16 mouse cellular contexts compared by ENCODE assay signal in genomic region chr14:79158673-79159200, GRCm38 (mm10).
DNase-seq lines count a peak whose midpoint lies in the region; ATAC-seq and TF ChIP-seq lines count a peak whose summit lies in the region.
"Had no signal": no experiment of that assay in that cellular context is flagged by ENCODE, and none has a peak within 500 bp of the region (broad histone marks: within the 10 kb centered on the region; RNA-seq: fewer than 3 reads in every experiment).

No protein-coding gene starts in this region.

- no peak overlapping the region for H3K4me2 ChIP-seq in heart, postnatal 0 days (ENCODE audit: low read depth, low read length)
- H3K4me2 ChIP-seq in lung, postnatal 0 days (replicated peaks; ENCODE audit: low read depth, low read length): no peak overlapping the region
- no peak overlapping the region for H3K4me2 ChIP-seq in limb, embryonic 15.5 days

- H3K27ac ChIP-seq in heart, postnatal 0 days (ENCODE audit: low read depth): peak overlapping the region; percentile 65
- peak overlapping the region; percentile 76 for H3K27ac ChIP-seq in lung, postnatal 0 days (ENCODE audit: low read length)
- H3K27ac ChIP-seq in limb, embryonic 15.5 days: peak overlapping the region; percentile 81
- H3K27ac ChIP-seq: hindbrain, embryonic 10.5 days; layer of hippocampus, adult 2 months; liver, embryonic 14.5 days; midbrain, embryonic 10.5 days had no signal

- no peak for ATAC-seq in cerebellum, adult (ENCODE audit: insufficient number of reproducible peaks, low FRiP score, low TSS enrichment)
- no peak for ATAC-seq in heart, postnatal 0 days (ENCODE audit: insufficient read depth, low read depth)
- no peak for ATAC-seq in lung, postnatal 0 days
- ATAC-seq in limb, embryonic 15.5 days (ENCODE audit: insufficient number of reproducible peaks, low FRiP score, low TSS enrichment, low read depth): no peak

- no peaks in the 10 kb centered on the region for H3K9me3 ChIP-seq in heart, postnatal 0 days (replicated peaks; ENCODE audit: control insufficient read depth, low read length)
- no peaks in the 10 kb centered on the region for H3K9me3 ChIP-seq in lung, postnatal 0 days (ENCODE audit: low read length)
- no peaks in the 10 kb centered on the region for H3K9me3 ChIP-seq in limb, embryonic 15.5 days
- H3K9me3 ChIP-seq: heart, embryonic 13.5 days; hindbrain, embryonic 10.5 days; midbrain, embryonic 10.5 days had no signal

- intact Hi-C loops in heart, postnatal 10 days (cut with DNase I): no loop called here

- TF ChIP-seq EP300 in heart, postnatal 0 days (IDR thresholded peaks at IDR 0.05; ENCODE audit: low read depth): no peak
- TF ChIP-seq EP300 in lung, postnatal 0 days (IDR thresholded peaks at IDR 0.05): no peak

- H3K4me3 ChIP-seq in heart, postnatal 0 days (ENCODE audit: low read depth, low read length): no peak overlapping the region
- no peak overlapping the region for H3K4me3 ChIP-seq in lung, postnatal 0 days (ENCODE audit: low read depth, low read length)
- no peak overlapping the region for H3K4me3 ChIP-seq in limb, embryonic 15.5 days
- H3K4me3 ChIP-seq: heart, embryonic 13.5 days; hindbrain, embryonic 10.5 days; layer of hippocampus, adult 2 months; midbrain, embryonic 10.5 days had no signal

- peaks cover 13% of the 10 kb centered on the region for H3K4me1 ChIP-seq in heart, postnatal 0 days (ENCODE audit: control insufficient read depth, insufficient read depth)
- peaks cover 20% of the 10 kb centered on the region; the same call in 1 of the 2 replicates for H3K4me1 ChIP-seq in lung, postnatal 0 days (ENCODE audit: insufficient read depth, low read depth, low read length)
- peaks cover 33% of the 10 kb centered on the region for H3K4me1 ChIP-seq in limb, embryonic 15.5 days
- H3K4me1 ChIP-seq: midbrain, embryonic 10.5 days had no signal

- no peak for TF ChIP-seq CTCF in heart, postnatal 0 days (IDR thresholded peaks at IDR 0.05; ENCODE audit: low read depth)
- TF ChIP-seq CTCF in lung, postnatal 0 days (IDR thresholded peaks at IDR 0.05): no peak

- no peak overlapping the region for H3K9ac ChIP-seq in heart, postnatal 0 days (replicated peaks; ENCODE audit: low read depth, low read length)
- no peak overlapping the region for H3K9ac ChIP-seq in lung, postnatal 0 days (replicated peaks; ENCODE audit: low read depth)
- no peak overlapping the region for H3K9ac ChIP-seq in limb, embryonic 15.5 days
- H3K9ac ChIP-seq: liver, embryonic 14.5 days had no signal

- H3K27me3 ChIP-seq in heart, postnatal 0 days (ENCODE audit: control insufficient read depth, insufficient read depth, low read length): no peaks in the 10 kb centered on the region
- H3K27me3 ChIP-seq in lung, postnatal 0 days (replicated peaks; ENCODE audit: insufficient read depth, low read length): no peaks in the 10 kb centered on the region
- H3K27me3 ChIP-seq in limb, embryonic 15.5 days: no peaks in the 10 kb centered on the region
- H3K27me3 ChIP-seq: heart, embryonic 13.5 days had no signal

- peaks cover 22% of the 10 kb centered on the region; the same call in 1 of the 2 replicates for H3K36me3 ChIP-seq in heart, postnatal 0 days (replicated peaks; ENCODE audit: control insufficient read depth, insufficient read depth, low read length)
- H3K36me3 ChIP-seq in lung, postnatal 0 days (ENCODE audit: insufficient read depth, low read length): no peaks in the 10 kb centered on the region
- H3K36me3 ChIP-seq in limb, embryonic 15.5 days: peaks cover 3% of the 10 kb centered on the region
- H3K36me3 ChIP-seq: midbrain, embryonic 10.5 days had no signal

- DNase-seq in cerebellum, adult 9-11 months: peak; percentile 36
- DNase-seq in heart, postnatal 0 days (ENCODE audit: low spot score): no peak
- no peak for DNase-seq in heart, postnatal 10 days
- DNase-seq in lung, postnatal 0 days (ENCODE audit: low spot score): peak; percentile 8
- DNase-seq in lung, postnatal 25 days (ENCODE audit: low spot score): no peak
- DNase-seq in thymus, postnatal 14 days: no peak
- DNase-seq: adrenal gland, postnatal 10 days; gastrocnemius, postnatal 14 days; left cerebral cortex, postnatal 4 days had no signal

- WGBS in heart, postnatal 0 days: 87% methylated on average over 4 of the region's 4 CpGs
- WGBS in lung, postnatal 0 days: 74% methylated on average over 4 of the region's 4 CpGs
- 70% methylated on average over 4 of the region's 4 CpGs for WGBS in limb, embryonic 15.5 days

Comparison
In these comparisons a context has a peak if more than half of its experiments do, and no peak if none do; other contexts are left out.
1. DNase-seq: peak in cerebellum, adult 9-11 months (single experiment) and lung, postnatal 0 days (single experiment); none in heart, postnatal 0 days (single experiment), heart, postnatal 10 days (0 of 2), lung, postnatal 25 days (single experiment) and thymus, postnatal 14 days (single experiment).
2. Peak in every context shown above with its lines, with median percentiles within 50 percentile points of each other: H3K27ac ChIP-seq.